Mouse (Mus musculus): ENCODE results near the gene Zcchc8.
A peak's percentile ranks its signal among the peaks of the same experiment; 100 is the strongest.
"Not testable (repeated sequence)": the region's sequence is repeated elsewhere in the genome, so short reads cannot be mapped to it uniquely, and the experiment has no call there.

The Zcchc8 gene

GRCm38 (mm10) chr5:123720328-123721311, at the start of gene Zcchc8:
TSS of gene Zcchc8 (minus strand) at chr5:123721100.
- DNase-seq (ENCODE audit: low read depth), result peak; percentile 98

- not testable (repeated sequence) for DNase-seq (ENCODE audit: low read depth)
Observed at GRCm38 (mm10) chr5:123766455-123766854, 45.6 kb upstream of the Zcchc8 start.

GRCm38 (mm10) chr5:123765506-123765905, 44.6 kb upstream of the Zcchc8 start:
- no peak for DNase-seq (ENCODE audit: low read depth)

- peak; percentile 100 for DNase-seq (ENCODE audit: low read depth)
Observed at GRCm38 (mm10) chr5:123749065-123750064, 28.5 kb upstream of the Zcchc8 start, which contains the start of the genes Rsrc2 and Kntc1. TSS of gene Rsrc2 (minus strand) at chr5:123749414. TSS of gene Kntc1 (plus strand) at chr5:123749716.

GRCm38 (mm10) chr5:123748339-123749064, 27.6 kb upstream of the Zcchc8 start:
- DNase-seq (ENCODE audit: low read depth), result no peak

GRCm38 (mm10) chr5:123747604-123748003, 26.7 kb upstream of the Zcchc8 start:
- no peak for DNase-seq (ENCODE audit: low read depth)

- peak; percentile 94 for DNase-seq (ENCODE audit: low read depth)
Observed at GRCm38 (mm10) chr5:123746253-123746652, 25.4 kb upstream of the Zcchc8 start.

- no peak for DNase-seq (ENCODE audit: low read depth)
Observed at GRCm38 (mm10) chr5:123744358-123744757, 23.5 kb upstream of the Zcchc8 start.

GRCm38 (mm10) chr5:123730981-123731380, 10.1 kb upstream of the Zcchc8 start:
- no peak for DNase-seq (ENCODE audit: low read depth)

GRCm38 (mm10) chr5:123723816-123724215, 2.9 kb upstream of the Zcchc8 start:
- not testable (repeated sequence) for DNase-seq (ENCODE audit: low read depth)

- DNase-seq (ENCODE audit: low read depth), result peak; percentile 27
Observed at GRCm38 (mm10) chr5:123714622-123715021, 6.3 kb downstream of the Zcchc8 start.

- DNase-seq (ENCODE audit: low read depth), result peak; percentile 75
Observed at GRCm38 (mm10) chr5:123713782-123714181, 7.1 kb downstream of the Zcchc8 start.

- no peak for DNase-seq (ENCODE audit: low read depth)
Observed at GRCm38 (mm10) chr5:123709571-123709970, 11.3 kb downstream of the Zcchc8 start.

- no peak for DNase-seq (ENCODE audit: low read depth)
Observed at GRCm38 (mm10) chr5:123708598-123708997, 12.3 kb downstream of the Zcchc8 start.

- DNase-seq (ENCODE audit: low read depth), result no peak
Observed at GRCm38 (mm10) chr5:123700625-123701024, 20.3 kb downstream of the Zcchc8 start.

- DNase-seq (ENCODE audit: low read depth), result peak; percentile 84
Observed at GRCm38 (mm10) chr5:123699198-123699597, 21.7 kb downstream of the Zcchc8 start.

GRCm38 (mm10) chr5:123696961-123697360, 23.9 kb downstream of the Zcchc8 start:
- DNase-seq (ENCODE audit: low read depth), result no peak

GRCm38 (mm10) chr5:123696244-123696643, 24.7 kb downstream of the Zcchc8 start:
- peak; percentile 47 for DNase-seq (ENCODE audit: low read depth)

- peak; percentile 40 for DNase-seq (ENCODE audit: low read depth)
Observed at GRCm38 (mm10) chr5:123694468-123694867, 26.4 kb downstream of the Zcchc8 start.

- peak; percentile 59 for DNase-seq (ENCODE audit: low read depth)
Observed at GRCm38 (mm10) chr5:123684221-123685144, 36.4 kb downstream of the Zcchc8 start, which contains the start of gene Clip1. TSS of gene Clip1 (minus strand) at chr5:123684618.
